Mouse (Mus musculus): Measurements from ENCODE around the gene Kbtbd4.
A peak's percentile ranks its signal among the peaks of the same experiment; 100 is the strongest.

Gene Kbtbd4

DNA sequence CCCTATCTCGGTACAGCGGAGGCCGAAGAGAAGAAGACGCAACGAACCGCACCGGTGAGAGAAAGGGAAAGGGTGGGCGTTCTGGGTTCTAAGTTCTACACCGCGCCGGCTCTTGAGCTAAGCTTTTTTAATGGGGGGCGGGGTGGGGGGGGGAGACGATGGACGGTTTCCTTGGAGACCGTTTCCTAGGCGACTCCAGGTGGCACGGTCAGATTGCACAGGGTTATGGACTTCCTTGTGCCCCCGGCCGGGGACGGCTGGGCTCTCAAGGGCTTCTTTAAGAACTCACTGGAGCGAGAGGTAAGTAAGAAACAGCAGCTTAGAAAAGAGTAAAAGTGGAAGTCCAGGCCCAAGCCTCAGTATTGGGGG is 300 bp downstream of the Kbtbd4 start:
- no peak for DNase-seq (ENCODE audit: low spot score)

DNA sequence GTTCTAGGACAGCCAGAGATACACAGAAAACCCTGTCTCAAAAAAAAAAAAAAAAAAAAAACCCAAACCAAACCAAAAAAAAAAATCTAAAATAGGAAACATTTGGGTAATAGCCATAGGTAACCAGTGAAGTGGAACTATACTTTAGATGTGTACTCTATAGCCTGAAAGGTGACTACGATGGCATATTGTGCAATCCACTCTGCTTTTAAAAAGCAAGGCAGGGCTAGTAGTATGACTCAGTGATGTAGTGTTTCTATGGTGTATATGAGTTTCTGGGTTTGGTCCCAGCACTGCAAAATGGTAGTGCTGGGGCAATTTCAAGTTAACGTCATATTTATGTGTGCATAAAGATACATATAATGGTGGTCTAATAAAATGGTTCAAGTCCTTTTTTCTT is 2.2 kb downstream of the Kbtbd4 start:
- no peak for DNase-seq (ENCODE audit: low spot score)

DNA sequence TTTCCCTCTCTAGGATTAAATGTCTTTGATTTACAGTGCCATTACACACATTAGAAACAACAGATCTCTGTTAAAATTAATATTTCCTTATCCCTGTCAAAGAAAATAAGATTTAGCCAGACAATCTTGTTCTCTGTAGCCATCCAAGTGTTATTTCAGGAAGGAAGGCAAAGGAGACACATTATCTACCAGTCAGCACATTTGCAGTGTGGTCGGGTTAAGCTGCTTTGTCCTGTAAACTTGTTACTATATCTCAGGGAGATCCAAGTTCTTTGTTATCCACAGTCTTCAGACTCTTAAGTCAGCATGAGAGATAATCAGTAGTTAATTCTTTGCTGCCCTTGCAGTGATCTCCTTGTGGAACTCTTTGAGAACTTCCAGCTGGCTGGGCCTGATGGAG is 6.3 kb downstream of the Kbtbd4 start:
- no peak for DNase-seq (ENCODE audit: low spot score)

DNA sequence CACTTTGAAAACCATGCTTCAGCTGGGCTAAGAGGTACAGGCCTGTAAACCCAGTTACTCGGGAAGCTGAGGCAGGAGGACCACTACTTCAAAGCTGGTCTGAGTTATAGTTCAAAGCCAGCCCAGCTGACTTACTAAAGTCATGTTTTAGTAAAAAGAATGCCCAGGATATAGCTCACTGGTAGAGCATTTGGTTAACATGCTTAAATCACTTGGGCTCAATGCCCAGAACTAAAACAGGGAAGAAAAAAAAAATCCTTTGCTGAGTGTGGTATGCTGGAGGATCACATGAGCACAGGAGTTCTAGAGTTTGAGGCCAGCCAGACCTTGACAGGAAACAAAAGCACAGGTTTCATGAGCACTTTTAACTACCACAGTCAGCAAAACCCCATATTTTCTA is 7.1 kb downstream of the Kbtbd4 start:
- DNase-seq (ENCODE audit: low spot score), result no peak

DNA sequence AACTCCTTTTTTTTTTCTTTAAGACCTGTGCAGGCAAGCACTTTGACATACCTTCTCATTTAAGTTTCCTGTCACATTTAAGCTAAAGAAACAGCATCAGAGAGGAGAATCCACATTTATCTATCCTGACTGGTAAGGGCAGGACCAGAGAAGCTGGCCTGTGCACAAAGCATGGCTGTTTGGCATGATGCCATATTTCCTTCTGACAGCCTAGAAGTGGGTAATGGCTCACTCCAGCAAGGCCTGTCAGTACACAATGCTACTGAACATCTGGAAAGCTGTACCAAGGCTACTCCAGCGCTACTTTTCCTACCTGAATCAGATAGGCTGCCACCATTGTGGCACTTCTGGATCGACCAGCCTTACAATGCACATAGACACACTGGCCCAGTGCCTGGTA is 9.1 kb downstream of the Kbtbd4 start:
- DNase-seq (ENCODE audit: low spot score), result no peak

DNA sequence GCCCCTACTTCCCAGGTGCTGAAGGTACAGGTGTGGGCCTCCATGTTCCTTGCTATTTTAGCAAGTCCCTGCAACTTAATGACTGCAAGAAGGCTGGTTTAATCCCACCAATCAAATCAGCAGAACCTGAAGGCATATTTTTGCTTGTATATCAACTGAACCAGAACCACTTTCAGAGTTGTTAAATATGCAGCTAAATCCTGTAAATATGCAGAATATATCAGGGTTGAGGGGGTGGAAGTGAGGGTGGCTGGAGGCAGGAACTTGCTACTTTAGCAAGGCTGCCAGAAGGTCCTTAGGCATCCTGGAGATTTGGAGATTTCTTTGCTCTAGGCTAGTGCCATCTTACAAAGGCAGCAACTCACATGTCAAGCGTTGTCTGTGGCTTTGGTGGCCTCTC is 11.0 kb downstream of the Kbtbd4 start:
- no peak for DNase-seq (ENCODE audit: low spot score)

DNA sequence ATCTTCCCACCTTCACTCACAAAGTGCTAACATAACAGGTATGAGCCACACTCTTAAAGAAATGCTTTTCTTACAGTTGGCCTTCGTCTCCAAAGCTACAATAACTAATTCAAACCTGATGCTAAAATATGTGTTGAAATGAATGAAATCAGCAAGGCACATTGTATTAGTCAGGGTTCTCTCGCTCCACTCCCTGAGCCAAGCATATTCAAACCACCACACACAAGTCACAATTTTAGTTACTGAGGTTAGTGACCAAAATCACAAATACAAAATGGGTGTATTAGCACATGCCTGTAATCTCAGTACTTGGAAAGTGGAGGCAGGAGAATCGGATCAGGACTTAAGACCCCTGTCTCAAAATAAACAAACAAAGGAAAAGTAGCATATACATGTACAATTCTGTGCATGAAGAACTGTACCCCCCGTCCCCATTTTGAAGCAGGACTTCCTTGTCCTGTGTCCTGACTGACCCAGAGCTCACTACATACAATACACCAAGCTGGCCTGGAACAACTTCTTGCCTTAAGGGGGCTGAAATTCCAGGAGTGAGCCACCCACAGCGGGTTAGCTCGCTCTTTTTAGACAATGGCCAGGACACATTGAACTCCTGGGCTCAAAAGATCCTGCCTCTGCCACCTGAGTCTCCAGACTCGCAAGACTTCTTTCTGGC is 12.2 kb downstream of the Kbtbd4 start:
- no peak for DNase-seq (ENCODE audit: low spot score)

DNA sequence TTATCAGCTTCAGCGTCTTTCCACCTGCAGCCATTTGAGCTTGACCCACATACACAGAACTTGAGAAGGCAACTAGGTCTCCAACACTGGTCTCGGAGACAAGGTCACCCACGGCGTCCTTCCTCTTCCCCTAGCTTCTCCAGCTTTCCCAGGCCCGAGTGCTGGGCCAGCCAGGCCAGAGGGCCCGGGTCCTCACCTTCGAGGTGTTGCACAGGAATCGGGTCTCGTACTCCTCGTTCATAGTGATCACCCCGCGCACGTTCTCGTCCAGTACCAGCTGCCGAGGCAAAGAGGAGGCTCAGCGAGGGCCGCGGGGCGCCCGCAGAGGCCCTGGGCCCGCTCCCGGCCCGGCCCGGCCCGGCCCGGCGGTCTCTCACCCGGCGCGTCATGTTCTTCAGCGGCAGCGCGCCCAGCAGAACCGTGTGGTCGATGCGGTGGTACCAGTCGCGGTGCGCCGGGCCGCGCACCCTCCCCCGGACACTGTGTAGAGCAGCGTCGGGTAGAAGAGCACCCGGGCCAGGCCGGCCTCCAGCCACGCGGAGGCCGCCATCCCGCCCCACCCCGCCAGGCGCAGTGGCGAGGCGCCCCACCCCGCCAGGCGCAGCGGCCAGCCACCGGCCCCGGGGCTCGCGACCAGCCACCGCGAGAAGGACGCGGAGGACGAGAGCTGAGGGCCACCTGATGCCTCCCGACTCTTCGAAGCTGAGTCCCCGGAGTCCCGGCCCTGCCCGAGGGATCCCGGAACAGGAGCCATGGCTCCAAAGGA is 12.9 kb downstream of the Kbtbd4 start:
- DNase-seq (ENCODE audit: low spot score), result peak; percentile 80

DNA sequence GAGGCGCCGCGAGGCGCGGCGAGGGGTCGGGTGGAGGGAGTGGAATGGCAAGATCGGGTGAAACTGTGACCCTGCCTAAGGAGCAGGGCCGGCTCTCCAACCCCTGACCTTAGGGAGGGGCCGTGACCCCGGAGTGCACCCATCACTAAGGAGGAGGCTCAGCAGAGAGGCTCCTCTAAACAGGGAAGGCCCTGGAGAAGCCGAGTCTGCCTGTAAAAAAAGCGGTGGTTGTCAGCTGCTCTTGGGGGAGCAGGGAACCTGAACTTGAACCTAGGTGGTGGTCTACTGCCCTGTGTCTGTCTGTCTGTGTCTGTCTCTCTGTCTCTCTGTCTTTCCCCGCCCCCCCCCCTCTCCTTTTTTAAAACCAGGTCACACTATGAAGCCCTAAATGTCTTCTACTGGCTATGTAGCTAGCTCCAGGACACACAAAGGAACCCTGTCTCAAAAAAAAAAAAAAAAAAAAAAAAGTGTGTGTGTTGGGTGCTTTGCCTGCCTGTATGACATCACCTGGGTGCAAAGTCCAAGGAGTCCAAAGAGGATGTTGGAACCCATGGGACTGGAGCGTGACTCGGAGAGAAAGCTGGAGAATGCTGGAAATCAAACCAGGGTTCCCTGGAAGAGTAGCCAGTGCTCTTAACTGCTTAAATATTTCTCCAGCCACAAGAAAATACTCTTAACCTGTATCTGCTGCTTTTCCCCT is 13.6 kb downstream of the Kbtbd4 start:
- DNase-seq (ENCODE audit: low spot score), result peak; percentile 81

DNA sequence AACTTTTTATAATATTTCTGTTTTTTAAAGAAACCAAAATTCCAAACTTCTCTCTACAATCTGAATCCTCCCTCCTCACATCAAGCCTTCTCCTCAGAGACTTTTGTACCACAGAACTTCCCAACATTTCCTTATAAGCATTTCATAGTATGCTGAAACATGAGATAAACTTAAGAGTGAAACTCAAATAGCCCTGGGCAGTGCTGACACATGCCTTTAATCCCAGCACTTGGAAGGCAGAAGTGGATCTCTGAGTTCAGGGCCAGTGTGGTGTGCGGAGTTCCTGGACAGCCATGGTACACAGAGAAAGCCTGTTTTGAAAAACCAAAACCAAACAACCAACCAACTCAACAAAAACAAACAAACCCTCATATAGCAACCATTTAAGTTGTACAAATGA is 16.6 kb downstream of the Kbtbd4 start:
- no peak for DNase-seq (ENCODE audit: low spot score)

DNA sequence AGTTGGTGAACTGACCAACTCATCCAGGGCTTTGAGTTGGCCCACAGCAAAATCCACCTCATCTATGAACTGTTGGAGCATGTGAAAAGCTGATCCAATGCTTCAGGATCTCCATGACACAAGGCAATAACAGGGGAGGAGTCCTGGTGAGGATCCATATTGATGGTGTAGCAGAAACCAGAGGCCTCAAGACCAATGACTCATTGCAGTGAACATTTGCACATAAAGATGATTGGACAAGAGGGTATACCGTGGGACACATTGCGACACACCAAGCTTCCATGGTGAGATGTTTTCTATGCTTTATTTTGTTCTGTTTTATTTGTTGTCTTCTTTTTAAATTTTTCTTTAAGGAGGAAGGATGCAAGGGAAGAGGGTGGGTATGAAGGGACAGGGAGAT is 18.1 kb downstream of the Kbtbd4 start:
- DNase-seq (ENCODE audit: low spot score), result no peak

DNA sequence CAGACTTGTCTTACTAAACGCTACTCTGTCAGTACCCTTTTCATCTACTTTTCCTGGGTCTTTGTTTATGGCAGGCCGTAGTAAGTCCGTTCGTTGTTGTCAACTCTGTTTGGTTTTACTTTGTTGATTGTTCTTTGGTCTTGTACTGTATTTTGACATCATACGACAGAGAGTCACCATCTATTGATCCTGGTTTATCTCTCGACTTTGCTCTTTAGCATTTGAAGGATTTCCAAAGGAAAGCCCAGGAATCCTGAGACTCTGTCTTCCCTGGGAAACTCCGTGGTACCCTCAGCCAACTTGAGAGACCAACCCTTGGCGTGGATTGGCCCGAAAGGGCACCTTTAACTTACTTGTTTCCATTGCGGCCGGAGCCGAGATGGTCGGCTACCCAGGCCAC is 24.0 kb downstream of the Kbtbd4 start:
- no peak for DNase-seq (ENCODE audit: low spot score)

DNA sequence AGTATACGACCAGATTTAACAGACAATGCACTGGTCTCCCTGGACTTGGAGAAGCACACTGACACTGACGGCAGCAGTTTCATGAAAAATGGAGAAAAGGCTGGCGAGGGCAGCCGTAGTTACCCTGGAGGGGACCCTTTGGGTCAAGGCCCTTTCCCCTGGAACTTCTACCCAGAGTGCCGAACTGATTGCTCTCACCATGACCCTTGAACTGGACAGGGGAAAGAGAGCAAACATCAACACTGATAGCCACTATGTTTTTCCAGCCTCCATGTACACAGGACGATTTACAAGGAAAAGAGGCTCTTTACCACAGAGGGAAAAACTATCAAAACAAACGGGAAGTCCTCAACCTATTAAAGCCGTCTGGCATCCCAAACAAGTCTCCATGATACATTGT is 27.3 kb downstream of the Kbtbd4 start:
- peak; percentile 77 for DNase-seq (ENCODE audit: low spot score)

DNA sequence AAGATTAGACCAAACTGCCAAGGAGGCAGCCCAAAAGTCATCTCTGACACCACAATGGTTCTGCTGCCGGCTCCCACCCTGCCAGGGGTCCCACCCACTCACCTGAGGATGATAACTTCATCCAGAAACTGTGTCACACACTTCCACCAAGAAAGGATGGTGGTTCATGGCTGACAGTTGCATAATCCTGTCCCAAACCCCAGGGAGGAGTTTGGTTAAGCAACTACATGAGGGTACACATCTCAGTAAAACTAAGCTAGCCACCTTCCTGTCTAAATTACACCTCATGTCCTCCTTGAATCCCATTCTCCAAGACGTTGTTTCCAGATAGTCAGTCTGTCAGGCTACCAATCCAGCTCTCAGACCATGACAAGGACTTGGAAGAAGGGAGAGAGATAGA is 27.7 kb downstream of the Kbtbd4 start:
- peak; percentile 26 for DNase-seq (ENCODE audit: low spot score)

DNA sequence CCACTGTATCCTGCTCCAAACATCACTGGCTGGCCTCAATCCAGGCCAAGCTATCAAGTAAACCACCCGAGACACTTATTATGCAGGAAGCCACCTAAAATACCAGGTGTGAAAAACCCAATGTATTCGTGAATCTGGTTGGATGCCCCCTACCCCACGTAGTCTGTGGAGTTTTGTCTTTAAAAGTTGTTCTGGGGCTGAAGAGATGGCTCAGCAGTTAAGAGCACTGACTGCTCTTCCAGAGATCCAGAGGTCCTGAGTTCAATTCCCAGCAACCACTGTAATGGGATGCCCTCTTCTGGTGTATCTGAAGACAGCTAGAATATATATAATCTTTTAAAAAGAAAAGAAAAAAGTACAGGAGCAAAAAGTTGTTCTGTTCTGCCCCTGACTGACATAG is 33.8 kb downstream of the Kbtbd4 start:
- DNase-seq (ENCODE audit: low spot score), result no peak

DNA sequence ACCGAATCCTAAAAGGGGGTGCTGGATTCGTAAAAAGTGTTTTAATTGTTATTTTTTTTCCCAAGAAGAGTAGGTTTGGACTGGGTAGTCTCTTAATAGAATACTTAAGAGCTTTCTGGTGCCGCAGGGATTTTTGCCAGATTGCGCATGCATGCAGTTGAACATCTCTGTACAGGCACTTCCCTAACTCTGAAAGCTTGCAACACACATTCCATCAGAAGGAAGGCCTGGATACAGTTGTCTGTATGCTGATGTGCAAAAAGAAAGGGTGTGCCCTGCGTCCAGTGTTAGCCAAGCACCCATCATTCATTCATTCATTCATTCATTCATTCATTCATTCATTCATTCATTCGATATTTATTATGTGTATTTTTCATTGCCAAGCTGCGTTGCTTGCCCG is 35.2 kb downstream of the Kbtbd4 start:
- DNase-seq (ENCODE audit: low spot score), result no peak

DNA sequence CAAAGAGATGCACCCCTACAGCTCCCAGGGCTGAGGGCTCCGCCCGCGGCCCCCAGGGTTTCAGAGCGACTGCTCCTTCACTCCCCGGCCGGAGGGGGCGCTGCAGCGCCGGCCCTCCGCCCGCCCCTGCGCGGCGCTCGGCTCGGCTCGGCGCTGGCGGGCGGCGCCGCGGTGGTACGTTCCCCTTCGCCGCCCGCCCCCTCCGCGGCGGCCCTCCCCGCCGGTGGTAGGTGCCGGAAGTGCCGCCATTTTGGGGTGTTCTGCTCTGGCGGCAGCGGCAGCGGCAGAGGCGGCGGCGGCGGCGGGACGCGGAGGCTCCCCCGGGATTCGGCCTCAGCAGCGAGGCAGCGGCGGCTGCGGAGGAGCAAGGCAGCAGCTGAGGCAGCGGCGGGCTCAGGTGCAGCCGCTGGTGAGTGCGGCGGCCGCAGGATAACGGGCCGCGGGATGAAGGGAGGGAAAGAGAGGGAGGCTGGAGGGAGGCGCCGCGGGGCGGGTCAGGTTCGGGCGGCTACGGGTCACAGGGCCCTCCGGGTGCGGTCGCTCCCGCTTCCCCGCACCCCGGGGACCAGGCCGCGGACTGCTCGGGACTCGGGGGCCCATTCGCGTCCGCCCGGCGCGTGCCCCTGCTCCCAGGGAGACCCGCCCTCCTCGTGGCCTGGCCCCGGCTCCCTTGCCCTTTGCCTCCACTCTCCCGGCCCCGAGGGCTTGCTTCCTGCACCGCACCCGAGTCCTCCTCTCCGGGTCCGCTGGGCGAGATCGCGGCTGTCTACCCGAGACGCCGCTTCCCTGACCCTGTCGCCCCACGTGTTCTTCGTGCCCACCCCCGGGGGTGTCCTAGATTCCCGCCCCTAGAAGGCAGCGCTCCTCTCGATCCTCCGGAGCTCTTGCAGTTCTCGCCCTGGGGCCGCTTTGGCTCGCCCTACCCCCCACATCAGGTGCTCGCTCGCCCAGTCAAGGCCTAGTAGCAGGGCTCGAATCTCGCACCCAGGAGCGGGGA is 36.0 kb downstream of the Kbtbd4 start, which contains the start of gene Celf1:
Celf1 (plus strand) TSS at position 150 of the 997 bp plus-strand sequence.
- peak; percentile 87 for DNase-seq (ENCODE audit: low spot score)

DNA sequence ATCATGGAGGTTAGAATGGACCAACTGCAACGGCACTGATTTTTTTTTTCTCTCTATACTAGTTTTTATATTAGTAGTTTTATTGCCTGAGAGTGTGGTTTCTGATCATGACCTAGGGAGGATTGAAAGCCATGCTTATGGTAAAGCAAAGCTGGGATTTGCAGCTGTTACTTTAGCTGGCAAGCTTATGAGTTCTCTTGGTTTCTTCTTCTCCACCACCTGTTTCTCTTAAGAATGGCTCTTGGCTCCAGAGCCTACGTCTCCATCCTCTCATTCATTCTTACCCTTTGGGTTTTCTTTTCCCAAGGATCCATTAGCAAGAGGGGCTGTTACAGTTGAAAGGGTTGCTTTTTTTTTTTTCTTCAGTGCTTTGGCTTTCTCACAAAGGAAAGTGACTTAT is 37.2 kb downstream of the Kbtbd4 start:
- DNase-seq (ENCODE audit: low spot score), result no peak

DNA sequence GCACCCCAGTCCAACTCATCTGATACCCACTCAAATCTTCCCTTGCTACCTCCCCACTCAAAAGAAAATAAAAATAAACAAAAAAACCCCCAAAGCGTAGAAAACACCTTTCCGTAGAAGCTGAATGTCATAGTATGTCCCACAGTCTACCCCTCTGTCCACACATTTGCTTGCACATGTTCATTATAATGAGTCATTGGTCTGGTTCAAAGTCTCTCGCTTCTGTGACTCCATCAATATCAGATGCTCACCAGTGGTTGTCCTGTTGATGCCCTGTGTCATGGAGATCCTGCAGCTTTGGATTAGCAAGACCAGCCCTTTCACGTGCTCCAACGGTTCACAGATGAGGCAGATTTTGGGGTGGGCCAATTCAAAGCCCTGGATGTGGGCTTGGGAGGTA is 45.6 kb downstream of the Kbtbd4 start:
- DNase-seq (ENCODE audit: low spot score), result no peak

DNA sequence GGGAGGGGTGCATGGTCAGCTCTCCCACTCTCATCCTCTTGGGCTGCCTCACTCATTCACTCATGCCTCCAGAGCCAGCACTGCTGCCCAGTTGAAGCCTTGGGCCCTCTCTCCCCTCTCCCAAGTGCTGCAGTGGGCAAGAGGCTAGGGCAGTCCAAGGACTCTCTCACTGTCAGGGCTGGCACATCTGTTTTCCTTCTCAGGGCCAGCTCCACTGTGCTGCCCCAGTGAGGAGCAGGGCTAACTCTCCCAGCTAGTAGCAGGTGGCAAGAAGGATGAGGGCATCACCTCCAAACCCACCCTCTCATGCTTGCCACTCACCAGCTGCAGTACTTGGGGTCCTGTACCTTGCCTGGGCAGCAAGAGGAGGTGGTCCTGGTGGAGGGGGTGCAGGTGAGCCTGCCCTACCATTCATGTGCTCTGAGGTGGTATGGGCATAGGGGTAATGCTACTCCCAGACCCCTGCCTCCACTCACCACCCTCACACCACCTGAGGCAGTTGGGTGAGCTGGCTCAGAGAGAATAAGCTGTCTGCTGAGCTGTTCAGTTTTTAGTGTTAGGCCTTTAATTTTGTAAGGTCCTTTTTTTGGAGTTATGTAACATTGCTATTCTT is 46.1 kb downstream of the Kbtbd4 start:
- no peak for DNase-seq (ENCODE audit: low spot score)

DNA sequence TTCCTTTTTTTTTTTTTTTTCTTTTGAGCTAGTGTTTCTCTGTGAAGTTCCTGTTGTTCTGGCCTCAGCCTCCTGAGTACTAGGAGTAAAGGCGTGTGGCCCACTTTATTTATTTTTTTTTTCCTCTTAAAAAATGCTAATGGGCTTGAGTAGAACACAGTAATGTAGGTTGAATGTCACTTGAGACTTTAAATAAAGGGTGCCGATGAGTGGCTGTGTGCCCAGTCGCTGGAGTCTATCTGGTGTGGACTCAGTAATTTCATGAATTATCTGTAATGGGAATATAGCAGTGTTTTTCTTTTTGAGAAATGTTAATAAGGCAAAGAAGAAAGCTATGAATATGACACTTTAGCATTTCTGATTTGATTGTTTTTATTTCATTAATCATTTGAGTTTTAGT is 48.9 kb downstream of the Kbtbd4 start:
- no peak for DNase-seq (ENCODE audit: low spot score)

DNA sequence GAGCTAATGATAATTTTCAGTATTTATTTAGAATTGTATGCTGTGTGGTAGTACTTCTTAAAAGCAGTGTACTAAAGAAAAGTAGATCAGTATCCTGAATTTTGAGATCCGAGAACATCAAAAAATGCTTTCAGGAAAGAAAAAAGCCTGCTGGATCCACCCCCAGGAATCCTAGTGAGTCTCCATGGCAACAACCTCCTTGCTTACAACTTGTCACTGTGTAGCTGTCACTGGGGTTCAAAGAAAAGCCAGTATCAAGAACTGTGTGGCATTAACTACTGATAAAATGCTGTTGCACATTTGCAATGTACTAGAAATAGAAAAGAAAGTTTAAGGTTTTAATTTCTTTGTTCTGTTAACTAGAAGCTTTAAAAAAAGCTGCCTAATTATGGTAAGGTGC is 51.5 kb downstream of the Kbtbd4 start:
- no peak for DNase-seq (ENCODE audit: low spot score)
